Mouse (Mus musculus): ENCODE results near the gene Prkce. TPM values are rescaled to one million over a fixed set of nuclear protein-coding genes. Genes with fewer than 3 reads are reported as not detected.

Gene Prkce
- polyA plus RNA-seq (2015; fragmentation: Nextera tagmentation; extraction: Ambion mirVana): 8.5 and 9.6 TPM in 2 replicates

GRCm38 (mm10) chr17:86167320-86168230, at the start of gene Prkce:
Prkce (plus strand) TSS chr17:86167785.
- peak within 1 kb of the TSS; percentile 94 for H3K9ac ChIP-seq
- under 1% methylated on average over 109 of the region's 115 CpGs for WGBS
- H3K4me3 ChIP-seq: peak within 1 kb of the TSS; percentile 85
- peak; percentile 67 for ATAC-seq (replicated peaks; ENCODE audit: insufficient number of reproducible peaks, insufficient read depth, low FRiP score, low read depth)
- no peaks in the 10 kb centered on the region for H3K36me3 ChIP-seq
- H3K27me3 ChIP-seq: no peaks in the 10 kb centered on the region
- H3K4me2 ChIP-seq: peak within 1 kb of the TSS; percentile 80
- peak within 1 kb of the TSS; percentile 99 for H3K27ac ChIP-seq
- H3K9me3 ChIP-seq (replicated peaks): no peaks in the 10 kb centered on the region
- H3K4me1 ChIP-seq (replicated peaks): peaks cover 38% of the 10 kb centered on the region

- no peak overlapping the region for H3K4me2 ChIP-seq
Measured at GRCm38 (mm10) chr17:86123146-86123545, 44.4 kb upstream of the Prkce start.

GRCm38 (mm10) chr17:86125908-86126307, 41.7 kb upstream of the Prkce start:
- no peaks in the 10 kb centered on the region for H3K27me3 ChIP-seq
- H3K9ac ChIP-seq: no peak overlapping the region
- H3K9me3 ChIP-seq (replicated peaks): no peaks in the 10 kb centered on the region
- no peaks in the 10 kb centered on the region for H3K4me1 ChIP-seq (replicated peaks)
- 48% methylated on average over 5 of the region's 5 CpGs for WGBS
- no peak overlapping the region for H3K4me3 ChIP-seq
- H3K36me3 ChIP-seq: peaks cover 25% of the 10 kb centered on the region; the same call in 1 of the 2 replicates
- no peak for ATAC-seq (replicated peaks; ENCODE audit: insufficient number of reproducible peaks, insufficient read depth, low FRiP score, low read depth)
- H3K27ac ChIP-seq: no peak overlapping the region
- no peak overlapping the region for H3K4me2 ChIP-seq

More at GRCm38 (mm10) chr17:86123146-86123545, 44.4 kb upstream of the Prkce start:
- H3K27ac ChIP-seq: no peak overlapping the region
- H3K4me1 ChIP-seq (replicated peaks): no peaks in the 10 kb centered on the region
- H3K36me3 ChIP-seq: peaks cover 23% of the 10 kb centered on the region
- no peaks in the 10 kb centered on the region for H3K9me3 ChIP-seq (replicated peaks)
- no peak overlapping the region for H3K4me3 ChIP-seq
- no peaks in the 10 kb centered on the region for H3K27me3 ChIP-seq
- H3K9ac ChIP-seq: no peak overlapping the region
- 85% methylated on average over 3 of the region's 3 CpGs for WGBS
- no peak for ATAC-seq (replicated peaks; ENCODE audit: insufficient number of reproducible peaks, insufficient read depth, low FRiP score, low read depth)

- Histone ChIP-seq H3K36me3 (peaks cover 22% of the 10 kb centered on the region; the same call in 1 of the 2 replicates), H3K27me3 (no peaks in the 10 kb centered on the region), H3K4me1 (replicated peaks) (no peaks in the 10 kb centered on the region), H3K4me3 (no peak overlapping the region), H3K9me3 (replicated peaks) (no peaks in the 10 kb centered on the region), H3K9ac (no peak overlapping the region), H3K4me2 (no peak overlapping the region), H3K27ac (no peak overlapping the region)
- no peak for ATAC-seq (replicated peaks; ENCODE audit: insufficient number of reproducible peaks, insufficient read depth, low FRiP score, low read depth)
- 82% methylated on average over 5 of the region's 5 CpGs for WGBS
Measured at GRCm38 (mm10) chr17:86128198-86128597, 39.4 kb upstream of the Prkce start.

GRCm38 (mm10) chr17:86132534-86132933, 35.1 kb upstream of the Prkce start:
- H3K9me3 ChIP-seq (replicated peaks): no peaks in the 10 kb centered on the region
- 69% methylated on average over 5 of the region's 5 CpGs for WGBS
- no peak overlapping the region for H3K4me3 ChIP-seq
- no peak overlapping the region for H3K9ac ChIP-seq
- no peak overlapping the region for H3K27ac ChIP-seq
- no peaks in the 10 kb centered on the region for H3K4me1 ChIP-seq (replicated peaks)
- no peak overlapping the region for H3K4me2 ChIP-seq
- H3K36me3 ChIP-seq: peaks cover 26% of the 10 kb centered on the region
- H3K27me3 ChIP-seq: no peaks in the 10 kb centered on the region
- ATAC-seq (replicated peaks; ENCODE audit: insufficient number of reproducible peaks, insufficient read depth, low FRiP score, low read depth): no peak

- Histone ChIP-seq H3K36me3 (peaks cover 29% of the 10 kb centered on the region), H3K9ac (no peak overlapping the region), H3K27me3 (no peaks in the 10 kb centered on the region), H3K4me1 (replicated peaks) (no peaks in the 10 kb centered on the region), H3K4me2 (no peak overlapping the region), H3K4me3 (no peak overlapping the region), H3K27ac (no peak overlapping the region), H3K9me3 (replicated peaks) (no peaks in the 10 kb centered on the region)
- 72% methylated on average over 6 of the region's 6 CpGs for WGBS
- no peak for ATAC-seq (replicated peaks; ENCODE audit: insufficient number of reproducible peaks, insufficient read depth, low FRiP score, low read depth)
Measured at GRCm38 (mm10) chr17:86134461-86134860, 33.1 kb upstream of the Prkce start.

- 80% methylated on average over 10 of the region's 10 CpGs for WGBS
- ATAC-seq (replicated peaks; ENCODE audit: insufficient number of reproducible peaks, insufficient read depth, low FRiP score, low read depth): no peak
- H3K36me3 ChIP-seq: peaks cover 29% of the 10 kb centered on the region
Measured at GRCm38 (mm10) chr17:86135835-86136234, 31.8 kb upstream of the Prkce start.

GRCm38 (mm10) chr17:86144537-86145078, 23.0 kb upstream of the Prkce start:
- WGBS: under 1% methylated on average over 33 of the region's 33 CpGs
- Histone ChIP-seq H3K4me2 (peak overlapping the region; percentile 93), H3K36me3 (no peaks in the 10 kb centered on the region), H3K4me1 (replicated peaks) (peaks cover 15% of the 10 kb centered on the region), H3K4me3 (peak overlapping the region; percentile 86), H3K27ac (peak overlapping the region; percentile 49), H3K27me3 (no peaks in the 10 kb centered on the region), H3K9ac (peak overlapping the region; percentile 71), H3K9me3 (replicated peaks) (no peaks in the 10 kb centered on the region)
- ATAC-seq (replicated peaks; ENCODE audit: insufficient number of reproducible peaks, insufficient read depth, low FRiP score, low read depth): peak; percentile 69

More at GRCm38 (mm10) chr17:86135835-86136234, 31.8 kb upstream of the Prkce start:
- no peak overlapping the region for H3K9ac ChIP-seq
- H3K4me2 ChIP-seq: no peak overlapping the region
- H3K27me3 ChIP-seq: no peaks in the 10 kb centered on the region
- no peaks in the 10 kb centered on the region for H3K4me1 ChIP-seq (replicated peaks)
- no peak overlapping the region for H3K27ac ChIP-seq
- no peak overlapping the region for H3K4me3 ChIP-seq
- no peaks in the 10 kb centered on the region for H3K9me3 ChIP-seq (replicated peaks)

- Histone ChIP-seq H3K27me3 (no peaks in the 10 kb centered on the region), H3K9me3 (replicated peaks) (no peaks in the 10 kb centered on the region), H3K36me3 (no peaks in the 10 kb centered on the region), H3K4me1 (replicated peaks) (peaks cover 15% of the 10 kb centered on the region), H3K4me3 (peak within 1 kb of the TSS; percentile 86), H3K4me2 (peak within 1 kb of the TSS; percentile 93), H3K27ac (peak within 1 kb of the TSS; percentile 58), H3K9ac (peak within 1 kb of the TSS; percentile 71)
- WGBS: 3% methylated on average over 27 of the region's 45 CpGs
- ATAC-seq (replicated peaks; ENCODE audit: insufficient number of reproducible peaks, insufficient read depth, low FRiP score, low read depth): peak; percentile 95
Measured at GRCm38 (mm10) chr17:86145079-86145951, 22.3 kb upstream of the Prkce start, which contains the start of gene Srbd1. Srbd1 (minus strand) TSS chr17:86145175.

GRCm38 (mm10) chr17:86149726-86150125, 17.9 kb upstream of the Prkce start:
- Histone ChIP-seq H3K27ac (no peak overlapping the region), H3K36me3 (no peaks in the 10 kb centered on the region), H3K4me1 (replicated peaks) (peaks cover 13% of the 10 kb centered on the region; the same call in 1 of the 2 replicates), H3K9me3 (replicated peaks) (no peaks in the 10 kb centered on the region), H3K9ac (no peak overlapping the region), H3K4me3 (no peak overlapping the region), H3K4me2 (no peak overlapping the region), H3K27me3 (no peaks in the 10 kb centered on the region)
- ATAC-seq (replicated peaks; ENCODE audit: insufficient number of reproducible peaks, insufficient read depth, low FRiP score, low read depth): no peak
- WGBS: 92% methylated on average over 1 of the region's 1 CpGs
